Mouse (Mus musculus) stomach, postnatal 0 days (tissue): ENCODE data around the gene Mrpl20.

Experiments
- CTCF ChIP-seq: IDR thresholded peaks from 2 replicates; pipeline ENCODE4 v1.5.1; 2016; ENCODE audit warnings: antibody characterized with exemption, low read depth, mild to moderate bottlenecking, moderate library complexity
- EP300 ChIP-seq: optimal IDR thresholded peaks from 2 replicates; pipeline ENCODE3; 2016; ENCODE audit warnings: antibody characterized with exemption

- no peak for TF ChIP-seq CTCF
- TF ChIP-seq EP300 = no peak
Observed at GRCm38 (mm10) chr4:155760613-155761355, 41.9 kb upstream of the Mrpl20 start, which contains the start of gene Atad3a.
